Mouse (Mus musculus): ENCODE measurements at regions not wholly inside any gene's neighbourhood (a gene's known extent, or its start where the extent isn't known, plus 50 kb on each side); places are given as distances from the start of the nearest gene placed in this dataset.
"Not testable (repeated sequence)": the region's sequence is repeated elsewhere in the genome, so short reads cannot be mapped to it uniquely, and the experiment has no call there.

- in situ Hi-C loops (cut with MboI; ENCODE audit: low pct_unique_long_range_greater_than_20kb in 1 of 2, low sequenced_read_pairs in 2 of 2, unreplicated experiment in 1 of 2), result no loop called here
These were observed 471.9 kb downstream of the Tcerg1l start for GRCm38 (mm10) chr7:137925656-137926055.

GRCm38 (mm10) chr7:137927371-137927770 is 470.2 kb downstream of the Tcerg1l start:
- in situ Hi-C loops (cut with MboI; ENCODE audit: low pct_unique_long_range_greater_than_20kb in 1 of 2, low sequenced_read_pairs in 2 of 2, unreplicated experiment in 1 of 2), result no loop called here

DNA sequence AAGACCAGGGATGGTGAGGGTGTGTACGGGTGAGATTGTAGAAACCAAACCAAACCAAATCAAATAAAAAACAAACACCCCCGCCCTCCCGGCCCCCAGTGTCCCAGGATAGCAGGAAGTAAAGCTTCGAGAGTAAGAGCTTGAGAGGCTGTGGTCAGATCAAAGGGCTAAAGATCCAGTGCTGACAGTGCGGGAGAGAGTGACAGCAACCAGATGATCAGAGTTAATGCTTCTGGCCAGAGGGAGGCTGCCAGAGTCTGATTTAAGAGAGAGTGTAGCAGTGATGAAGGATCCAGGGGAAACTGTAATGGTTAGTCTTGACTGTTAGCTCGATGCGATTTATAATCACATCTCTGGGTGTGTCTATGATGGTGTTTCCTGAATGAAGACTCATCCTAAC is 467.3 kb downstream of the Tcerg1l start:
- in situ Hi-C loops (cut with MboI; ENCODE audit: low pct_unique_long_range_greater_than_20kb in 1 of 2, low sequenced_read_pairs in 2 of 2, unreplicated experiment in 1 of 2), result no loop called here

DNA sequence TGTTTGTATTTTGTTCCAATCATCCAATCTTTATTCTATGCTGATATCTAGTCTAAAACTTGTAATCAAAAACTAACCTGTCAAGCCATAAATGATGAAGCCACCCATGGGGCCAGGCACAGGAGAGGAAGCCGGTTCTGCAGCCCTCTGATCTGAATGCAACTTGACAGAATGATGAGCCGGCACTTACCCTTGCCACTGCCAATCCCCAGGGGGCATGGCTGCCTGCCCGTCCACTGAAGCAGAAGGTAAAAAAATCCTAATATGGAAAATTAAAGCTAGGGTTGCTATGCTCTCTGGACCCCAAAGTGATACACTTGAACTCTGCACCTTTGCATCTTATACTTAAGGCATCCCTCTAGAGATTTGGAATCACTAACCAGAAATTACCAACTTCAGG is 461.6 kb downstream of the Tcerg1l start:
- in situ Hi-C loops (cut with MboI; ENCODE audit: low pct_unique_long_range_greater_than_20kb in 1 of 2, low sequenced_read_pairs in 2 of 2, unreplicated experiment in 1 of 2), result no loop called here

DNA sequence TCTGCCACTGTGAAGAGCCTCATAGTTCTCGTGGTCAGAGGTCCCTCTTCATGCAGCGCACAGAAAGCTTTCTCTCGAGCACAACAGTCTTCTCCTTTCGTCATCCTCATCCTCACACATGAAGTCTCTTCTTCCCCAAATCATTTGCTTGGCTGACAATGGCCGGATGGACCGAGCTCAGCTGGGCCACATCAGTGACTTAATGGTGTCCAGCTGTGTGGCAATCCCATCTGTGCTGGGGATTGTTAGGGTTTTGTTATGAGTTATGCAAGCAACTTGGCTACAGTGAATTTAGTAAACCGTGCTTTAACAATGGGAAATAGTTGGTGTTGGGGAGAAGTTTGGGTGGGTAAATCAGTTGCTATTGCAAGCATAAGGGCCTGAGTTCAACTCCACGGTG is 458.4 kb downstream of the Tcerg1l start:
- in situ Hi-C loops (cut with MboI; ENCODE audit: low pct_unique_long_range_greater_than_20kb in 1 of 2, low sequenced_read_pairs in 2 of 2, unreplicated experiment in 1 of 2), result no loop called here

DNA sequence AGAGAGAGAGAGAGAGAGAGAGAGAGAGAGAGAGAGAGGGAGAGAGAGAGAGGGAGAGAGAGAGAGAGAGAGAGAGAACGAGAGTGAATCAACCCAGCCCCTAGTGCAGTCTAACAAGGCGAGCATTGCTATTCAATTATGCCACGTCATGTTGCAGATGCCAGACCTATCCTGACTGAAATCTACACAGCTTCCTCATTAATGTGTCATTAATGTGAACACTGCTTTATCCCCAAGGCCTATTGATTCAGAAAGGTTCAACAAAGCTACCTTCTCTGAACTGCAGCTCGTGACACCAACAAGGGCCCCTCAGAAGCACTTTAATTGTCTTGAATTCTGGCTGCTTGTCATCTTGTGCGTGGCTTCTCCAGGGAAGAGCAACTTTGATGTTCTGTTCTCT is 457.4 kb downstream of the Tcerg1l start:
- in situ Hi-C loops (cut with MboI; ENCODE audit: low pct_unique_long_range_greater_than_20kb in 1 of 2, low sequenced_read_pairs in 2 of 2, unreplicated experiment in 1 of 2), result no loop called here

DNA sequence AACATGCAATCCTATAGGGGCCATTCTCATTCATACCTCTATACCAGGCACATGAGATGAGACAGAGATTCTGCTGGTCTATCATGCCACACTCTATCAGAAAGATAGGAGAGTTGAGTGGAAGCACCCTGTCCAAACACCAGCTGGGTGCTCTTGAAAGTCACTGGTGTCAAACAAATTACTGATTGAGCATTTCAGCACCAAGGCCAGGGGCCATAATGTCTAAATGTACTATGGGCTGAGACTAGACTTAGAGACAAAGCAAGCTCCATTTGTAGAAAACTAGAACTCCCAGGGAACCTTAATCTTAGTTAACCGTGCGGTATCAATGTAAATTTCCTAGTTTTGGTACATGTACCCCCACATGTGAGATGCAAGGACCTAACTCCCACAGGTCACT is 452.5 kb downstream of the Tcerg1l start:
- in situ Hi-C loops (cut with MboI; ENCODE audit: low pct_unique_long_range_greater_than_20kb in 1 of 2, low sequenced_read_pairs in 2 of 2, unreplicated experiment in 1 of 2), result no loop called here

- in situ Hi-C loops (cut with MboI; ENCODE audit: low pct_unique_long_range_greater_than_20kb in 1 of 2, low sequenced_read_pairs in 2 of 2, unreplicated experiment in 1 of 2), result no loop called here
These were observed 450.1 kb downstream of the Tcerg1l start for GRCm38 (mm10) chr7:137947424-137947823.

DNA sequence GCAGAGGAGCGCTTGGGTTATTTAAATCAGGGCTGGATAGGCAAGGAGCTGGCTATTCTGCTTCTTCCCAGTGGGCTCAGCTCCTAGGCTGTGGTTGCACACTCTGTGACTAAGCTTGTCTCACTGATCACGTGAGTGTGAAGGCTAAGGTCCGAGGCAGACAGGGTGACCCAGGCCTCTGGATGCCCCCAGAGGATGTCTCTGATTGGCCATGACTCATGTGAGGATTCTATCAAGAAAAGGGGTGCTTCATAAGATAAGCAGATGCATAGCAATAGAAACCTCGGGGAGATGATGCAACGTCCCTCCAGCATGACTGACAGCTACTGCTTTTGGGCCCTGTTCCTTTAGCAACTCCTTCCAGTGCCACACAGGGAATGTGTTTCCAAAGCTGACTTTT is 440.2 kb downstream of the Tcerg1l start:
- in situ Hi-C loops (cut with MboI; ENCODE audit: low pct_unique_long_range_greater_than_20kb in 1 of 2, low sequenced_read_pairs in 2 of 2, unreplicated experiment in 1 of 2), result no loop called here

DNA sequence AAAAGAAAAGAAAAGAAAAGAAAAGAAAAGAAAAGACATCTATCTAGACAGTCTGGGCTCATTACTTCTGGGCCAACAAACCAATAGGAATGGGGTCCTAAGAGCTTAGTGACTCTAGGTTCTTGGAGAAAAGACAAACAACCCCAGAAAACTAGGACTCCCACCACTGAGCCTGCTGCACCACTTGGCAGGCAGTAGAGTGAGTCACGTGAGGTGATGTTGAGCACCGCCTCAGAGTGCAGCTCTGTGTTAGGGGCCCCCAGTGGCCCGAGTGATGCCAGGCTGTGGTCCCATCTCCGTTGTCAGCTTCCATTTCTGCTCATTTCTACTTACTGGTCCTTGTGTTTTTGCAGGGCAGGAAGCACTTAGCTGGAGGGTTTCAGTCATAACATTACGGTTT is 439.7 kb downstream of the Tcerg1l start:
- in situ Hi-C loops (cut with MboI; ENCODE audit: low pct_unique_long_range_greater_than_20kb in 1 of 2, low sequenced_read_pairs in 2 of 2, unreplicated experiment in 1 of 2), result no loop called here

DNA sequence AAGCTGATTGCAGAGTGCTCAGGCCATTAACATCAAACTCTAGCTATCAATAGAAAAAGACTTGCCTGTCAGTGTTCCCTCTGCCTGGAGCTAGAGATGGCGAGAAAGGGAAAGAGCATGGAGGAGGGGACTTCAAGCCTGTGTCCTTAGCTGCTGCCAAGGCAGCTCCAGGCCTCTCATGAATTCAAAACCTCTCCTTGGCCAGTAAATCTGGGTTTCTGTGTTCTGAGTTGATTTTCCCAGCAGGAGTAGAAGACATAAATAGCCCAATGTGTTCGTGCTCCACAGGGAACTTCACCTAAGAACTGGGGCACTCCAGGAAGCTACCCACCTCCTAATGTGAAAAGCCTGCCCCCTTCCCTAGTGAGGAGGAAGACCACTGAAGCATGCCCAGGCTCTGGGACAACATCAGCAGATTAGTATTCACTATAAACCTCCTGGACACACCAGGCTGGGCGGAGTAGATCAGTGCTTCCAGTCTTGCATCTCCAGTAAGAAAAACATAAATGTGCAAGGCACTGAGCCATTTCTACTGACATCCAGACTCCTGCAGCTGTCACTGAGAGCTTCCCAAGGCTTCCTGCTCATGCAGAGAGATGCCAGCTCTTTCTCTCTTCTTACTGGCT is 433.9 kb downstream of the Tcerg1l start:
- in situ Hi-C loops (cut with MboI; ENCODE audit: low pct_unique_long_range_greater_than_20kb in 1 of 2, low sequenced_read_pairs in 2 of 2, unreplicated experiment in 1 of 2), result no loop called here

GRCm38 (mm10) chr7:137974705-137975104 is 422.8 kb downstream of the Tcerg1l start:
- in situ Hi-C loops (cut with MboI; ENCODE audit: low pct_unique_long_range_greater_than_20kb in 1 of 2, low sequenced_read_pairs in 2 of 2, unreplicated experiment in 1 of 2), result no loop called here

GRCm38 (mm10) chr7:137977527-137977926 is 420.0 kb downstream of the Tcerg1l start:
- in situ Hi-C loops (cut with MboI; ENCODE audit: low pct_unique_long_range_greater_than_20kb in 1 of 2, low sequenced_read_pairs in 2 of 2, unreplicated experiment in 1 of 2), result no loop called here

DNA sequence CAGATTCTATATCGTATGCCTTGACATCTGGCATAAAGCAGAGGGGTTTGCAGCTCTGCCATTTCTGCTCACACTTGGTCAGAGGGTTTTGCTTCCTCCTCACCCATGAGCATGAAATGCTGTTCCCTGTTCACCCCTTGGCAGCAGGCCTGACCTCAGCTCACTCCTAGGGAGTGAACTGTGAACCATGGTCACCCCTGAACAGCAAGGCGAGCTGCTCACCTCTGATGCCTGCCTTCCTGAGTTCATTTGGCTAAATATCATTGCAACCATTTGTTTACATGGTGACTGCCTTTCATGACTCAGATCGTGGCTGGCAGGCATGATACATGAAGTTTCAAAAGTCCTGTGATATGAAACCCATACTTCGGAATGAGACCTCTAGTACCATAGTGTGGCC is 418.2 kb downstream of the Tcerg1l start:
- in situ Hi-C loops (cut with MboI; ENCODE audit: low pct_unique_long_range_greater_than_20kb in 1 of 2, low sequenced_read_pairs in 2 of 2, unreplicated experiment in 1 of 2), result no loop called here

GRCm38 (mm10) chr7:138005806-138006205 is 391.7 kb downstream of the Tcerg1l start:
- in situ Hi-C loops (cut with MboI; ENCODE audit: low pct_unique_long_range_greater_than_20kb in 1 of 2, low sequenced_read_pairs in 2 of 2, unreplicated experiment in 1 of 2), result no loop called here

DNA sequence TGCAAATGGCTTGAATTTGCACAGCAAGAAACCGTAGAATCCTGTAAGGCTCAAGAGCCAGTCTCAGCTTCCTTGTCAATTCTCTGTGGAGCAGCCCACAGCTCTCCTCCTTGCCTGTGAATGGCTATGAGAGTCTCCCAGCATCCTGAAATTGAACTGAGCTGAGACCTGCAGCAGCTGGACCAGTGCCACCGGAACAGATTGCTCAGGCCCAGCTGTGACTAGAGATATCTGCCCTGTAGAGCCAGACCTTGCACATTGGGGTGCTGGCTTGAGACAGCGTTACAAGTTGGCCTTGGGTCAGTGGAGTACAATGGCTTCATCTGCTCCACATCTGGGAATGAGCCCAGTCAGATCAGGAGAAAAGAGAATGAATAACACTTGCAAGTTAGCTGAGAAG is 390.6 kb downstream of the Tcerg1l start:
- in situ Hi-C loops (cut with MboI; ENCODE audit: low pct_unique_long_range_greater_than_20kb in 1 of 2, low sequenced_read_pairs in 2 of 2, unreplicated experiment in 1 of 2), result no loop called here

DNA sequence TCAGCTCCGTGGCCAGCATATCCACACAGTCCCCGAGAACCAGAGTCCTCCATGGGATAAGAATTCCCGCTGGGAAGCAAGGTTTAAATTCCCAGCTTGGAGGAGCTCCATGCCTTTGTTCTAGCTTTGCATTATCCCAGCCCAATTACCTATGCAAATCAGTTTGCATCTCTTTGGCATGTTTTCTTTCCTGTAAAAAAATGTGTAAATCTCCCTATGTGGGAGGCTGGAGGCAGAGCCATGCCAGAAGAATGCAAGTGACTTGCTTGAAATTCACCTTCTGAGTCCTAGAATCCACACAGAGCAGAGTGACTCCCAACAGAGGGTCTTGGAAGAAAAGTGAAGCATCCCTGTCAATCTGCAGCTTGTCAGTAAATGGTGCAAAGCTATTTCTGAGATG is 388.9 kb downstream of the Tcerg1l start:
- in situ Hi-C loops (cut with MboI; ENCODE audit: low pct_unique_long_range_greater_than_20kb in 1 of 2, low sequenced_read_pairs in 2 of 2, unreplicated experiment in 1 of 2), result no loop called here

GRCm38 (mm10) chr7:138024021-138024420 is 373.5 kb downstream of the Tcerg1l start:
- in situ Hi-C loops (cut with MboI; ENCODE audit: low pct_unique_long_range_greater_than_20kb in 1 of 2, low sequenced_read_pairs in 2 of 2, unreplicated experiment in 1 of 2), result not testable (repeated sequence)

DNA sequence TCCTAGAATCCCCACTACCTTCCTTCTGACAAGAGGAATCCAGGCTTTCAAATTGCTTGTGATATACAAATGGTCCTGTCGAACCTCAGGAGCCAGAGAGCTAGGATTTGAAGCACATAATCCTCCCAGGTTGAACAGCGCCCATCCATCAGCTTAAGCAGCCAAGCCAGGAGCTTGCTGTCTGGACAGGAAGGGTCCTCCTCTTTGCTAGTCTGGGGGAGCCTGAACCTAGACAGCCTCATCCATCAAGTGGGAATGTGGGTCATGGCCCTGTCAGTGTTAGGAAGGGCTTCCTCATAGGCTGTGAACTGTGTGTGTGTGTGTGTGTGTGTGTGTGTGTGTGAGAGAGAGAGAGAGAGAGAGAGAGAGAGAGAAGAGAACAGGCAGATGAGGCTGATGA is 345.8 kb downstream of the Tcerg1l start:
- in situ Hi-C loops (cut with MboI; ENCODE audit: low pct_unique_long_range_greater_than_20kb in 1 of 2, low sequenced_read_pairs in 2 of 2, unreplicated experiment in 1 of 2), result no loop called here

DNA sequence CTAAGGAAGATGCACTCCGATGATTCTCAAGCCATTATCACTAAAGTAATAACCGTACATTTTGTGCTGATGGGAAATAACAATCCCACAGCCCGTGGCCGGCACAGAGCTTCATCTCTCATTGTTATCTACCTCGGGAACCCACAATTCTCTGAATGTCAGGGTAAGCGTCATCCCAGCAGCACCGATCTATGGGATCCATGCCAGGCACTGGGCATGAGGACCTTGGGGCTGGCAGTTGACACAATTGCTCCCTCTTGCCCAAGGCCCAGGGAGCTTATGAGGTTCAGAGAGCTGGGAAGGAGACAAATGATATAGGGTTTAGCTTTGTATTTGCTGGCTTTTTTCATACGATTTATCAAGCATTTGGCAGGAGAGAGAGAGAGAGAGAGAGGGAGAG is 342.8 kb downstream of the Tcerg1l start:
- in situ Hi-C loops (cut with MboI; ENCODE audit: low pct_unique_long_range_greater_than_20kb in 1 of 2, low sequenced_read_pairs in 2 of 2, unreplicated experiment in 1 of 2), result no loop called here

DNA sequence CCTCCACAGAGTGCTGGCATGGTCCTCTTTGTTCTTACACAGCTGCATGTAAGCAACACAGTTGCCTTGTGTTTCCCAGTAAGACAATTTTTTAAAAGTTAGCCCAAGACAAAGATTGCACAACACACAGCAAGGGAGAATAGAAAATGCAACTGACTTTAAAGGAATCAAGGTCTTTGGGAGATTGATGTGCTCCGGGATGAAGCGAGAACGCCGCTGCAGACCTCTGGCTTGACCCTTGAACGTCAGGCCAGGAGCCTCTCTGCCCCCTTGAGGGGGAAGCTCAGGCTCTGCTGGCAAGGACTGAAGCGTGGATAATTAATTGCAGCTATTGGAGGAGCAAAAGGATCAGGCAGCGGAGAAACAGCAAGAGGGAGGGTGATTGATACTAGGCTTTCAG is 336.4 kb downstream of the Tcerg1l start:
- in situ Hi-C loops (cut with MboI; ENCODE audit: low pct_unique_long_range_greater_than_20kb in 1 of 2, low sequenced_read_pairs in 2 of 2, unreplicated experiment in 1 of 2), result no loop called here

Data from mouse embryonic stem cell (cell line).